Mouse (Mus musculus): ENCODE data around the gene Ccdc28a. TPM values are rescaled to one million over a fixed set of nuclear protein-coding genes. Genes with fewer than 3 reads are reported as not detected.

Gene Ccdc28a
- 0.72 and 1.3 TPM in 2 replicates for polyA plus RNA-seq (2012; ENCODE audit: low replicate concordance)

GRCm38 (mm10) chr10:18234560-18235401 is at the start of gene Ccdc28a:
TSS of gene Ccdc28a (minus strand) at chr10:18234998.

GRCm38 (mm10) chr10:18210726-18211125 is 24.1 kb downstream of the Ccdc28a start, which contains the start of gene Ect2l:
TSS of gene Ect2l (minus strand) at chr10:18210890.

Other genes starting within 250 kb of the Ccdc28a start
- gene Abracl, start 211.7 kb downstream of the Ccdc28a start, polyA plus RNA-seq (2012; ENCODE audit: low replicate concordance) = 6.9 and 15.4 TPM in 2 replicates
- gene Reps1, start 179.1 kb downstream of the Ccdc28a start, polyA plus RNA-seq (2012; ENCODE audit: low replicate concordance) = 6.6 and 29.9 TPM in 2 replicates
- gene Ect2l, start 24.1 kb downstream of the Ccdc28a start, polyA plus RNA-seq (2012; ENCODE audit: low replicate concordance) = not detected in 2 replicates
- 0.09 and 0.13 TPM in 2 replicates for gene Nhsl1, start 84.0 kb upstream of the Ccdc28a start, polyA plus RNA-seq (2012; ENCODE audit: low replicate concordance)